Mouse (Mus musculus): Measurements from ENCODE around the gene Atp1b1.

DNA sequence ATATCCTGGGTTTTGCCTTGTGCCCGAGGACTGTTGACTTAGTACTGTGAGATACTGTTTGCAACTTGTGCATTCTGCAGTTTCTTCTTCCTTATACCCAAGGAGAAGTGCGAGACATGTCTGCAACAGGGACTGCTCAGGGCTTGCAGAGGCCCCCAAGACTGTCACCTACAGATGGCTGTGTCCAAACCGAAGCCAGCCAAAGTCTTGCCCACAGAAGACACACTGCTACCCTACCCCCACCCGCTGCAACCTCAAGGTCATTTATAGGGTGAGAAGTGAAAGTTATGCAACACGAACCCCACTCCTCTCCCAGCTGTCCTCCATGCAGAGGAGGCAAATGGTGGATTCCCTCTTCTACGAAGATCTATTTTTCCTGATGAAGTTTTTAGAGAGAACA is 5.6 kb downstream of the Atp1b1 start:
- TF ChIP-seq CTCF (IDR thresholded peaks at IDR 0.05; ENCODE audit: extremely low read depth, insufficient read length, insufficient replicate concordance, low read depth, low read length): no peak
- no peak for TF ChIP-seq POLR2A (IDR thresholded peaks at IDR 0.05; ENCODE audit: low read depth, low read length)

Measured in small intestine, adult 2 months (tissue).